Mouse (Mus musculus) MEL (cell line): Measurements from ENCODE around the gene Abca13. TPM values are rescaled to one million over a fixed set of nuclear protein-coding genes. Genes with fewer than 3 reads are reported as not detected.

Source experiments
- DNase-seq: peaks from one replicate; pipeline ENCODE4 v3.0.0; 2011; ENCODE audit warnings: low read depth, low spot score
- H3K27ac ChIP-seq: 2 replicates; pipeline ENCODE4 v1.5.1; 2012; ENCODE audit warnings: low read depth, mild to moderate bottlenecking, control low read depth, low read length, moderate library complexity; ENCODE audit not compliant: control insufficient read depth
- H3K27me3 ChIP-seq, 2 experiments: fragments of 150-350 bp in 1 of 2; sonication (generic) in 1 of 2; 2 replicates each; pipeline ENCODE4 v1.6.1; 2012; ENCODE audit warnings: low read length in 2 of 2, mild to moderate bottlenecking in 2 of 2, improper control_type of control experiment in 1 of 2, moderate library complexity in 1 of 2; ENCODE audit not compliant: insufficient read depth in 2 of 2, control insufficient read depth in 1 of 2
- H3K36me3 ChIP-seq, 2 experiments: 2 replicates each; pipeline ENCODE4 v1.6.1; 2012 to 2014; ENCODE audit warnings: low read length in 2 of 2, improper control_type of control experiment in 1 of 2, inconsistent platforms in 1 of 2, mild to moderate bottlenecking in 1 of 2; ENCODE audit not compliant: insufficient read depth in 2 of 2, control insufficient read depth in 1 of 2
- H3K4me1 ChIP-seq, 2 experiments: fragments of 150-350 bp in 1 of 2; sonication (generic) in 1 of 2; 2 replicates each; pipeline ENCODE4 v1.6.1; 2012; ENCODE audit warnings: low read length in 2 of 2, improper control_type of control experiment in 1 of 2, mild to moderate bottlenecking in 1 of 2; ENCODE audit not compliant: insufficient read depth in 2 of 2, control insufficient read depth in 1 of 2
- H3K4me3 ChIP-seq, 2 experiments: fragments of 150-350 bp in 1 of 2; sonication (generic) in 1 of 2; 2 replicates each; pipeline ENCODE4 v1.5.1; 2012; ENCODE audit warnings: low read depth in 2 of 2, low read length in 2 of 2, mild to moderate bottlenecking in 2 of 2, moderate library complexity in 2 of 2, control low read depth in 1 of 2, improper control_type of control experiment in 1 of 2; ENCODE audit not compliant: control insufficient read depth in 1 of 2, insufficient read depth in 1 of 2
- H3K79me2 ChIP-seq: 2 replicates; pipeline ENCODE4 v1.6.1; 2012; ENCODE audit warnings: mild to moderate bottlenecking, low read length, moderate library complexity; ENCODE audit not compliant: control insufficient read depth, poor library complexity, insufficient read depth
- H3K9ac ChIP-seq: 2 replicates; pipeline ENCODE4 v1.6.1; 2012; ENCODE audit warnings: low read depth, mild to moderate bottlenecking, control low read depth, low read length, moderate library complexity; ENCODE audit not compliant: control insufficient read depth, poor library complexity, severe bottlenecking
- H3K9me3 ChIP-seq: fragments of 150-350 bp; sonication (generic); replicated peaks from 2 replicates; pipeline ENCODE4 v1.6.1; 2012; ENCODE audit warnings: mild to moderate bottlenecking, low read length, improper control_type of control experiment, moderate library complexity; ENCODE audit not compliant: insufficient read depth
- CHD2 ChIP-seq: IDR thresholded peaks from 2 replicates; pipeline ENCODE4 v1.6.1; 2011; ENCODE audit warnings: low read length, improper control_type of control experiment
- CTCF ChIP-seq, 3 experiments: IDR thresholded peaks in 2 of 3; conservative IDR thresholded peaks in 1 of 3; 2 replicates each; pipeline ENCODE4 v1.5.1; 2011 to 2012; ENCODE audit warnings: low read length in 3 of 3, low read depth in 2 of 3, mild to moderate bottlenecking in 2 of 3, improper control_type of control experiment in 1 of 3, inconsistent platforms in 1 of 3, mixed read lengths in 1 of 3, moderate library complexity in 1 of 3; ENCODE audit not compliant: control insufficient read depth in 1 of 3, insufficient read depth in 1 of 3, poor library complexity in 1 of 3, severe bottlenecking in 1 of 3
- ELF1 ChIP-seq: IDR thresholded peaks from 2 replicates; pipeline ENCODE4 v1.6.1; 2014; ENCODE audit warnings: low read depth, mild to moderate bottlenecking, inconsistent platforms, low read length, improper control_type of control experiment, moderate library complexity
- EP300 ChIP-seq, 2 experiments: IDR thresholded peaks; 2 replicates each; pipeline ENCODE4 v1.6.1; 2011; ENCODE audit warnings: improper control_type of control experiment in 2 of 2, low read length in 2 of 2, low read depth in 1 of 2, mild to moderate bottlenecking in 1 of 2
- ETS1 ChIP-seq: IDR thresholded peaks from 2 replicates; pipeline ENCODE4 v1.6.1; 2012; ENCODE audit warnings: low read depth, mild to moderate bottlenecking, inconsistent platforms, low read length, improper control_type of control experiment, moderate library complexity
- GATA1 ChIP-seq: IDR thresholded peaks from 2 replicates; pipeline ENCODE4 v1.6.1; 2011; ENCODE audit warnings: low read depth, low read length, improper control_type of control experiment
- KAT2A ChIP-seq: conservative IDR thresholded peaks from 2 replicates; pipeline ENCODE4 v1.6.1; 2012; ENCODE audit warnings: low read depth, low read length, improper control_type of control experiment, inconsistent platforms
- MAFK ChIP-seq: IDR thresholded peaks from 2 replicates; pipeline ENCODE4 v1.6.1; 2011; ENCODE audit warnings: low read depth, mild to moderate bottlenecking, low read length, improper control_type of control experiment, borderline replicate concordance
- MXI1 ChIP-seq: IDR thresholded peaks from 2 replicates; pipeline ENCODE4 v1.6.1; 2011; ENCODE audit warnings: mild to moderate bottlenecking, low read depth, low read length, improper control_type of control experiment
- MYC ChIP-seq: IDR thresholded peaks from 2 replicates; pipeline ENCODE4 v1.6.1; 2011; ENCODE audit warnings: low read depth, mild to moderate bottlenecking, low read length, improper control_type of control experiment, moderate library complexity
- RAD21 ChIP-seq: IDR thresholded peaks from 2 replicates; pipeline ENCODE4 v1.6.1; 2011; ENCODE audit warnings: mild to moderate bottlenecking, low read depth, low read length, improper control_type of control experiment
- SIN3A ChIP-seq: IDR thresholded peaks from 2 replicates; pipeline ENCODE4 v1.6.1; 2012; ENCODE audit warnings: low read length, improper control_type of control experiment, inconsistent platforms
- SMC3 ChIP-seq: IDR thresholded peaks from 2 replicates; pipeline ENCODE4 v1.6.1; 2011; ENCODE audit warnings: low read depth, low read length, improper control_type of control experiment
- TAL1 ChIP-seq: IDR thresholded peaks from 2 replicates; pipeline ENCODE4 v1.6.1; 2012; ENCODE audit warnings: mild to moderate bottlenecking, inconsistent platforms, low read length, moderate library complexity, mixed read lengths
- TBP ChIP-seq: IDR thresholded peaks from 2 replicates; pipeline ENCODE4 v1.8.0; 2011; ENCODE audit warnings: low read depth, low read length, improper control_type of control experiment
- TCF12 ChIP-seq: IDR thresholded peaks from 2 replicates; pipeline ENCODE4 v1.6.1; 2014; ENCODE audit warnings: low read depth, mild to moderate bottlenecking, inconsistent platforms, low read length, improper control_type of control experiment, moderate library complexity
- UBTF ChIP-seq: IDR thresholded peaks from 2 replicates; pipeline ENCODE4 v1.6.1; 2012; ENCODE audit warnings: low read depth, mild to moderate bottlenecking, inconsistent platforms, low read length, improper control_type of control experiment, moderate library complexity, borderline replicate concordance; ENCODE audit not compliant: insufficient read depth
- USF2 ChIP-seq, 2 experiments: IDR thresholded peaks; 2 replicates each; pipeline ENCODE4 v1.6.1; 2011 to 2012; ENCODE audit warnings: improper control_type of control experiment in 2 of 2, low read length in 2 of 2, borderline replicate concordance in 1 of 2, inconsistent platforms in 1 of 2, low read depth in 1 of 2, mild to moderate bottlenecking in 1 of 2; ENCODE audit not compliant: insufficient read depth in 1 of 2
- ZC3H11A ChIP-seq: IDR thresholded peaks from 2 replicates; pipeline ENCODE4 v1.6.1; 2012; ENCODE audit warnings: low read depth, mild to moderate bottlenecking, inconsistent platforms, low read length, improper control_type of control experiment
- polyA plus RNA-seq, 2 experiments: library from polyadenylated mRNA; stranded (reverse) in 1 of 2; unstranded in 1 of 2; fragments of >175 nt in 1 of 2; fragments of >200 nt in 1 of 2; gene quantifications; 2 replicates each; pipeline versions ENCODE4 v1.2.1 to v1.2.4; 2012; ENCODE audit warnings: low replicate concordance in 2 of 2, low read depth in 1 of 2; ENCODE audit not compliant: insufficient read length in 2 of 2, insufficient read depth in 1 of 2, missing spikeins in 1 of 2
- total RNA-seq: library from RNA; depleted of rRNA; stranded (reverse); fragments of 300-350 nt; gene quantifications from 2 replicates; pipeline ENCODE4 v1.2.3, GENCODE M21; 2012

Abca13 gene
- total and polyA plus RNA-seq, 3 experiments, result not detected

DNA sequence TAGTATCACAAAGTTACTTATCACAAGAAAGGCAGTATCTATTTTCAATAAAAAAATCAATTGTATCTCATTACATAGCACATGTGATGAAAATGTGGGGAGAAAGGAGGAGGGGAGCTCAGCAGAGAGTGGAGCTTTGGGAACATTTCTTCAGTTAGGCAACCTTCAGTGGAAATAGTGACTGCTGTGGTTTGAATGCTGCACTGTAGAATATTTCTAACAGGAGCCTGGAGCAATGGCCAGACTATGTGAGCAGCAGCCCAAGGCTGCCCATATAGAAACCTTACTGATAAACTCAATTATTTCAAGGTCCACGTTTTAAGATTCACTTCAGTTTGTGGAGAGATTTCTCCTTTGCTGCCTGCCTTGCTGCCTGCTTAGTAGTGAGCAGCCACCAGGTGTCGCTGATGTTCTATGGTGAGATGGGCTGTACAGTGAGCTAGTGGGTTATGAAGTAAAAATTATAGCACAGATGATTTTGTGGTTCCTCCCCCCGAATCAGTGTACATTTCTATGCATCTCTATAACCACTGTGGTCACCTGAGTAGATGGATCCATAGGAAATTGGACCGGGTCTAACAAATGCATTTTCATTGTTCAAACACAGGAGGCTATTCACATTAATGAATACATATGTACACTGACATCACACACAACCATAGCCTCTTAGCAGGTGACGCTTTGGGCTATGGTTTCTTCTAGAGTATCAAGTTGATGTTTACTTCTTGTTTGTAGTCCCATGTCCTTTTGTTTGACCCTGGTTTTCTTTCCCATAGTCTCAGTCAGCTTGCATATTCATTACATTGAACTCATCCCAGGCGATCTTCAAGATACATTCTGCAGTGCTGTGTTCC, 125.6 kb downstream of the Abca13 start:
- DNase-seq, result peak; percentile 58

DNA sequence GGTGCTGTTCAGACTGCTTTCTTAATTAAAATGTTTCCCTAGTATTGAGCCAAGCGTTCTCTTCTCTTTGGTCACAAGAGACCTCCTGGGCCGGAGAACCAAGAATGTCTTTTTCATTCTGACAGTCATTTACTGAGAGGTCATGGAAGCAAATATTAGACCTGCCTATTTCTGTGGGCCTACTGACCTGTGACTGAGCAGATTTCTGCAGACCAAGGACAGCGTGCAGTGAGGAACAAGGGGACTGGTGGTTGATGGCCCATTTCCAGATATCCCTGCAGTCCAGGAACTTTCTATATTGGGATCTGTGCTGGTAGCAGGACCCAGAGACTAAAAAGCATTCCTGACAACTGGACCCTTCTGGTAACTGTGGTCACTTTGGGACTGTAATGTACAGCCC, 146.4 kb downstream of the Abca13 start:
- H3K9me3 ChIP-seq, result no peaks in the 10 kb centered on the region
- no peak overlapping the region for H3K9ac ChIP-seq
- H3K4me3 ChIP-seq, result no peak overlapping the region
- no peaks in the 10 kb centered on the region for H3K4me1 ChIP-seq
- TF ChIP-seq SIN3A, result no peak
- TF ChIP-seq SMC3, result no peak
- no peak for TF ChIP-seq TCF12
- no peak for TF ChIP-seq MYC
- TF ChIP-seq CTCF (IDR thresholded peaks at IDR 0.05 in 2 of 3, conservative IDR thresholded peaks at IDR 0.05 in 1 of 3; ENCODE audit: control insufficient read depth in 1 of 3, insufficient read depth in 1 of 3, low read depth in 2 of 3, low read length in 3 of 3, poor library complexity in 1 of 3, severe bottlenecking in 1 of 3), result no peak
- no peak for TF ChIP-seq ELF1
- TF ChIP-seq MXI1, result no peak
- TF ChIP-seq TBP, result no peak
- no peak for TF ChIP-seq RAD21
- TF ChIP-seq USF2 (IDR thresholded peaks at IDR 0.05; ENCODE audit: borderline replicate concordance in 1 of 2, insufficient read depth in 1 of 2, low read depth in 1 of 2, low read length in 2 of 2), result no peak
- no peak for TF ChIP-seq CHD2
- TF ChIP-seq KAT2A, result no peak
- DNase-seq, result no peak
- H3K27me3 ChIP-seq, result no peaks in the 10 kb centered on the region
- no peaks in the 10 kb centered on the region for H3K79me2 ChIP-seq
- H3K36me3 ChIP-seq, result no peaks in the 10 kb centered on the region
- no peak overlapping the region for H3K27ac ChIP-seq

More for the DNA sequence above, 125.6 kb downstream of the Abca13 start:
- Histone ChIP-seq H3K27me3 (no peaks in the 10 kb centered on the region), H3K4me1 (no peaks in the 10 kb centered on the region), H3K4me3 (no peak overlapping the region), H3K9me3 (no peaks in the 10 kb centered on the region), H3K36me3 (no peaks in the 10 kb centered on the region), H3K9ac (no peak overlapping the region), H3K79me2 (no peaks in the 10 kb centered on the region), H3K27ac (no peak overlapping the region)
- peak; percentile 71 for TF ChIP-seq ZC3H11A
- no peak for TF ChIP-seq UBTF
- no peak for TF ChIP-seq MAFK
- no peak for TF ChIP-seq GATA1
- TF ChIP-seq CTCF (IDR thresholded peaks at IDR 0.05 in 2 of 3, conservative IDR thresholded peaks at IDR 0.05 in 1 of 3; ENCODE audit: control insufficient read depth in 1 of 3, insufficient read depth in 1 of 3, low read depth in 2 of 3, low read length in 3 of 3, poor library complexity in 1 of 3, severe bottlenecking in 1 of 3), result peak; percentile 78 to 89 (median 83)
- TF ChIP-seq RAD21, result peak; percentile 92
- TF ChIP-seq ETS1, result no peak
- TF ChIP-seq EP300 (IDR thresholded peaks at IDR 0.05; ENCODE audit: low read depth in 1 of 2, low read length in 2 of 2), result no peak
- TF ChIP-seq SMC3, result peak; percentile 85
- no peak for TF ChIP-seq TAL1
